Mouse (Mus musculus) hindbrain, embryonic 16.5 days (tissue): ENCODE results near the gene Slc25a28. TPM values are rescaled to one million over a fixed set of nuclear protein-coding genes. Genes with fewer than 3 reads are reported as not detected.
A peak's percentile ranks its signal among the peaks of the same experiment; 100 is the strongest.

Source experiments
- ATAC-seq: fragments of 200-750 bp; cut with Nextera tagmentation; 2 replicates; pipeline ENCODE4 v1.8.0; 2017; ENCODE audit warnings: moderate TSS enrichment, moderate library complexity
- H3K27ac ChIP-seq: fragments of 300-500 bp; sonication (generic); 2 replicates; pipeline ENCODE4 v1.5.1; 2014; ENCODE audit warnings: low read depth, mild to moderate bottlenecking, control low read depth, low read length, moderate library complexity
- H3K27me3 ChIP-seq: fragments of 300-500 bp; sonication (generic); replicated peaks from 2 replicates; pipeline ENCODE4 v1.6.1; 2014; ENCODE audit warnings: low read length; ENCODE audit not compliant: control insufficient read depth, insufficient read depth
- H3K36me3 ChIP-seq: fragments of 300-500 bp; sonication (generic); 2 replicates; pipeline ENCODE4 v1.6.1; 2014; ENCODE audit warnings: mild to moderate bottlenecking, low read length, moderate library complexity, mixed read lengths; ENCODE audit not compliant: control insufficient read depth, insufficient read depth
- H3K4me1 ChIP-seq: fragments of 300-500 bp; sonication (generic); 2 replicates; pipeline ENCODE4 v1.6.1; 2014; ENCODE audit warnings: low read depth, low read length; ENCODE audit not compliant: control insufficient read depth, insufficient read depth
- H3K4me2 ChIP-seq: fragments of 300-500 bp; sonication (generic); 2 replicates; pipeline ENCODE4 v1.6.1; 2014; ENCODE audit warnings: mild to moderate bottlenecking, low read length, control low read depth, moderate library complexity
- H3K4me3 ChIP-seq: fragments of 300-500 bp; sonication (generic); 2 replicates; pipeline ENCODE4 v1.5.1; 2014; ENCODE audit warnings: mild to moderate bottlenecking, low read length, control low read depth, moderate library complexity
- H3K9ac ChIP-seq: fragments of 300-500 bp; sonication (generic); 2 replicates; pipeline ENCODE4 v1.6.1; 2014; ENCODE audit warnings: low read depth, mild to moderate bottlenecking, control low read depth, low read length, moderate library complexity
- H3K9me3 ChIP-seq: fragments of 300-500 bp; sonication (generic); 2 replicates; pipeline ENCODE4 v1.6.1; 2014; ENCODE audit warnings: mild to moderate bottlenecking, low read length, moderate library complexity; ENCODE audit not compliant: control insufficient read depth
- WGBS: fragments of 180-500 bp; shearing (Covaris S2); extraction: QIAGEN DNeasy Blood & Tissue Kit; methylation state at CpG from one replicate; pipeline ENCODE4 v1.1.7; 2014; 5-methylcytosine and 5-hydroxymethylcytosine counted together
- polyA plus RNA-seq: library from polyadenylated mRNA; unstranded; fragments of >200 nt; fragmentation: Nextera tagmentation; extraction: Ambion mirVana; gene quantifications from 2 replicates; pipeline ENCODE4 v1.2.1, GENCODE M21; 2015

Gene Slc25a28
- polyA plus RNA-seq, 1 experiment from 2014 or later: 15.2 TPM

DNA sequence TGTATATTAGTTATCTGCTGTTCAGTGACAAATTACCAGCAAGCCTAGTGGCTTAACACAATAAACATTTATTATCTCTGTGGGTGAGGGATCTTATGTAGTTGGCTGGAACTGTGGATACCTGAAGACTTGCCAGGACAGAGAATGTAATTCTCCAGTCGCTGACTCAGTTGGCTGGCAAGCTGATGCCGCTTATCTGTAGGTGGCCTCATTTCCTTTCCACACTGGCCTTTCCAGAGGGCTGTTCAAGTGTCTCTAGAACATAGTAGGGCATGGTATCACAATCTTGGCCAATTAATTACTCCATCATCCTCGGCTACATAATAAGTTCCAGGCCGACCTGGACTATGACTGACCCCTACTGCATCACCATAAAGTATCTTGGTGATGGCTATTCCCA, 6.9 kb upstream of the Slc25a28 start:
- no peaks in the 10 kb centered on the region for H3K36me3 ChIP-seq
- H3K9ac ChIP-seq: no peak overlapping the region
- no peak overlapping the region for H3K4me2 ChIP-seq
- H3K9me3 ChIP-seq: no peaks in the 10 kb centered on the region
- no peak overlapping the region for H3K27ac ChIP-seq
- ATAC-seq: no peak
- H3K4me3 ChIP-seq: no peak overlapping the region
- H3K27me3 ChIP-seq: no peaks in the 10 kb centered on the region
- 88% methylated on average over 4 of the region's 4 CpGs for WGBS
- H3K4me1 ChIP-seq: peaks cover 2% of the 10 kb centered on the region

DNA sequence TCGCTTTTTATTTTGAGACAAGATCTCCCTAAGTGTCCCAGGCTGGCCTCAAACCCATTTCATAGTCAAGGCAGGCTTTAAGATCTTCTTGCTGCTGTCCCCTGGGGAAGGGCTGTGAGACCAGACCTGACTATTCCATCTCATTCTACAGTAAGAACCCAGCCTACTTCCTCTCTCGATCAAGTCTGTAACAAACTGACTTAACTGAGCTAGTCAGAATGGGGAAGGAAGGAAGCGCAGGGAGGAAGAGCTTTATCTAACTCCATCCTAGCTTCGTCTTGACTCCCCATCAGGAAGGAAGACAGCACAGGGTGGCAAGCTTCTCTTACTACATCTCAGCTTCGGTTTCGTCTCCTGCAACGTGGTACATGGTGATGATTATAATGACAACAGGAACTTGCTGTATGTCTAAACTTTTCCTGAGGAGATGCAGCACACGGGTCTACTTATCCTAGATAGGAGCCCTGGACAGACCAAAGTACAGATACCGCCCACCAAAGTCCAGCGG, 4.8 kb upstream of the Slc25a28 start:
- WGBS: 87% methylated on average over 10 of the region's 10 CpGs
- Histone ChIP-seq H3K4me2 (no peak overlapping the region), H3K9me3 (no peaks in the 10 kb centered on the region), H3K36me3 (no peaks in the 10 kb centered on the region), H3K4me1 (peaks cover 8% of the 10 kb centered on the region), H3K27ac (no peak overlapping the region), H3K9ac (no peak overlapping the region), H3K4me3 (no peak overlapping the region), H3K27me3 (no peaks in the 10 kb centered on the region)
- no peak for ATAC-seq

DNA sequence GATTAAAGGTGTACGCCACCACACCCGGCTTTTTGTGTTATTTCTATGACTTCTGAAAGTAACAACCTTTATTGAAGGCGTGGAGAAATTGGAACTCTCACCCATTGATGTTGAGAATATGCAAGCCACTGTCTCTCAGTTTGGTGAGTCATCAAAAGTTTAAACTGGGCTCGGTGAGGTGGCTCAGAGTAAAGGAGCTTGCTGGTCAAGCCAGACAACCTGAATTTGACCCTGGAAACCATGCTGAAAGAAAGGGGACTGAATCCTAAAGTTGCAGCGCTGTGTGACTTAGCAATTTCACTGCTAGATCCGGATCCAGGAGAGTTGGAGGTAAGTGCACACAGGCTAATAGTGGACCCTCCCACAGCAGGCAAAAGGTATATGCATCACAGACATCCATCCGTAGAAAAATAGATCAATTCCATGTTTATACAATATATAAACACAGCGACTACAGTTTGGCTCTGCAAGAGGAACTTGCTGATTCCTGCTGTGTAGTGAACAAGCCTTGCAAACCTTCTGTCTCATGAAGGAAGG, 3.9 kb upstream of the Slc25a28 start:
- 84% methylated on average over 8 of the region's 8 CpGs for WGBS
- no peaks in the 10 kb centered on the region for H3K27me3 ChIP-seq
- H3K9ac ChIP-seq: no peak overlapping the region
- ATAC-seq: no peak
- peaks cover 10% of the 10 kb centered on the region for H3K4me1 ChIP-seq
- no peak overlapping the region for H3K27ac ChIP-seq
- H3K36me3 ChIP-seq: no peaks in the 10 kb centered on the region
- H3K4me2 ChIP-seq: no peak overlapping the region
- no peak overlapping the region for H3K4me3 ChIP-seq
- no peaks in the 10 kb centered on the region for H3K9me3 ChIP-seq

DNA sequence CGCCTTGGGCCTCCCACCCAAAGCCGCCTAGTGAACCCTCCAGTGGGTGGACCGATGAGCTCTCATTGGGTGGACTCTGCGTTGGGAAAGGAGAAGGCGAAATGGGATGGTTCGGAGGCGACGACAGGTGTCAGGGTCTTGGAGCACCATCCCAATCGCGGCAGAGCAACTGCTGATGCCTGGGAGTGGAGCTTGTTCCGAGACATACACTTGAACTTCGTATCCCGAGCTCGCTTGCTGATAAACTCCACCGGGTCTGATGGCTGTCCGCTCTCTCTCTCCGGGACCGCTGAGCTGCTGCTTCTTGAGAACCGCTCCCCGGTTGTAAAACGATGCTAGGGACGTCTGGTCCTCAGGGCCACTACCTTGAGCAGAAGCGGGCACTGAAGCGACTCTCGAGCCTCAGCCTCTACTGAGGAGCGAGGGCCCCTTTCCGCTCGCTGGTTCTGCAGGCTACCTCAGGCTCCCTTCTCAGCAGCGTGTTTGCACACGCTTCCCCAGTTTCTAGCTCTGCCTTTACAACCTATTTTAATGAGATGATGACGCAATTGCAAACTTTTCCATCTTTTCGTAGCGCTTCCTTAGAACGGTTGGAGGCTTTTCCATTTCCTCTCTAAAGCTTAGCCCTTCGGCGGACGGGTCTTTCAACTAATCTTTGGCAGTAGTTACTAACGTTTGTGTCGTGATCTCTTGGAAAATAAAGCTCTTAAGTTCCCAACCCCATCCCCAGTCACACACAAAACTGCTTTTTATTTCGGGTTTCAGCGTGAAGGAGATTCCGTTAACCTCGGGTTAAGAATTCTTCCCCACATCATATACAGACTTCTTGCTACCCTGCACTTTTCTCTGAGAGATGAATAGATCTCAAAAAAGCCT, 1.1 kb upstream of the Slc25a28 start:
- Histone ChIP-seq H3K4me2 (peak overlapping the region; percentile 84), H3K4me3 (peak overlapping the region; percentile 99), H3K27ac (peak overlapping the region; percentile 98), H3K9me3 (no peaks in the 10 kb centered on the region), H3K4me1 (peaks cover 17% of the 10 kb centered on the region), H3K9ac (peak overlapping the region; percentile 79), H3K27me3 (no peaks in the 10 kb centered on the region), H3K36me3 (no peaks in the 10 kb centered on the region)
- 1% methylated on average over 43 of the region's 43 CpGs for WGBS
- ATAC-seq: 0 out of 2 replicates have a peak, but pooled peaks have one; percentile 0

DNA sequence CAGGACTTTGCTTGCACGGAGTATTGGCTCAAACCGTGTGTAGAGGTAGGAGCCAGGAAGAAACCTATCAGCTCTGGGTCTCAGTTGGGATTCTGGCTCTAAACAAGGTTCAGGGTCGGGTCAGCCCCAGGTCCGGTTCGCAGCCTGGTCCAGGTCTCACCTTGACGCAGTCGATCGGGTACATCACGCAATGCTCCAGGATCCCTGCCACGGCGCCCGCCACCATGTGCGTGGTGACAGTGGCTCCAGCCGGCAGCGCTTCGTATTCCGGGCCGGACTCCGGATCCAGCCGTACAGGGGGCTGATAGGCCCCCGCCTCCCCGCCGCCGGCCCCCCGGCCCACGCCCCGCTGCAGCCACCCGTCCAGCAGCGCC, 378 bp downstream of the Slc25a28 start:
- no peaks in the 10 kb centered on the region for H3K36me3 ChIP-seq
- peak overlapping the region; percentile 99 for H3K4me3 ChIP-seq
- no peaks in the 10 kb centered on the region for H3K27me3 ChIP-seq
- H3K9ac ChIP-seq: peak overlapping the region; percentile 98
- WGBS: under 1% methylated on average over 29 of the region's 29 CpGs
- ATAC-seq: peak; percentile 4
- peak overlapping the region; percentile 89 for H3K27ac ChIP-seq
- H3K4me2 ChIP-seq: peak overlapping the region; percentile 86
- peaks cover 17% of the 10 kb centered on the region for H3K4me1 ChIP-seq
- no peaks in the 10 kb centered on the region for H3K9me3 ChIP-seq

DNA sequence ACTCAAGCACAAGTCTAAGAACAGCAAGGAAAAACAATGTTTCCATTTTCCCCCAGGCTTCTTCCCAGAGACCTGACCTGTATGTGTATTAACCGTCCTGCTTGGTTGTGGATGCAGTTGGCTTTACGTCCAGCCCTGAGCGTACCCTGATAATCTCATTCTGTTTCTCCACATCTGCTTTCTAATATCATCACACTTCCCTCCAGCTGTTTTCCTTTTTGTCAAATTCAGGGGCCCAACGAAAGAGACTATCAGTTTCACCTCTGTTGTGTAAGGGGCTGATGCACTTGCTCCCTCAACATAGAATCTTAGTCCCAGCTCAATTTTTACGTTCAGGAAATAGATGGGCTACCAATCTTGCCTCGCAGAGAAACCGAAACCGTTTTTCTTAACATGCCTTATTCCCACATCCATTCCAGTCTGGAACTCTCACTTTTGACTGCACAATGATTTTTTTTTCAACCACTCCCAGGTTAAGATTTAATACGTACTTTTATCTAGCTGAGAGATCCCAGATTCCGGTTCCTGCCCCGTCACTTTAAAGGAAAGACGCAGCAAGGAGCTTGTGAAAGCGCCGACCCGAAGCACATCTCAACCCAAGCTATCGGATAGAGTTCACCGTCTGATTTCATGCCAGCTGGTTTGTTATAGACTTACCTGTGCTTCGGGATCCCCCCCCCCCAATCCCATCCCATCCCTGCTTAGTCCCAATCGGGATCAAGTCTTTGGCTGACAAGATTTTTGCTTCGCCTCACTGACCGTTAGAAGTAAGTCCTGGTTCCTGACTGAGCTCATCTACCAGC, 967 bp downstream of the Slc25a28 start:
- peak overlapping the region; percentile 98 for H3K9ac ChIP-seq
- peak overlapping the region; percentile 86 for H3K4me2 ChIP-seq
- H3K4me1 ChIP-seq: peaks cover 17% of the 10 kb centered on the region
- peak overlapping the region; percentile 99 for H3K4me3 ChIP-seq
- no peaks in the 10 kb centered on the region for H3K36me3 ChIP-seq
- no peak for ATAC-seq
- H3K27me3 ChIP-seq: no peaks in the 10 kb centered on the region
- H3K27ac ChIP-seq: peak overlapping the region; percentile 89
- no peaks in the 10 kb centered on the region for H3K9me3 ChIP-seq
- 10% methylated on average over 21 of the region's 21 CpGs for WGBS

DNA sequence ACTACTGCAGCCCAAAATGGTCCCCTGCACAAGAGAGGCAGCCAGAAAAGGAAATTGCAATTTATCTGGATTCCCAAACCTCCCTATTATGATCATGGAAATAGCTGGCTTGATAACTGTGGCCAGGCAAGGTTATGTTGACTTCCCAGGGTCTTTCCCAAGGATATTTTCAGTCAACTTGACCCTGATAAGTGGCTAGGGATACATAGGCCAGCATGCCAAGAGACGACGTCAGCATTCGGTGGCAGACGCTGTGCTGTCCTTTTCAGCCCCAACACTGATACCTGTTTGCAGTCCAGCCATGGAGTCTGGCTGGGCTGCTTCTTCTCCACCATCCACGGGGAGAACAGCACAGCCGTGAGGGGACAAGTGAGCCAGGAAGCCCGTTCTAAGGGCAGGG, 3.6 kb downstream of the Slc25a28 start:
- no peak overlapping the region for H3K9ac ChIP-seq

DNA sequence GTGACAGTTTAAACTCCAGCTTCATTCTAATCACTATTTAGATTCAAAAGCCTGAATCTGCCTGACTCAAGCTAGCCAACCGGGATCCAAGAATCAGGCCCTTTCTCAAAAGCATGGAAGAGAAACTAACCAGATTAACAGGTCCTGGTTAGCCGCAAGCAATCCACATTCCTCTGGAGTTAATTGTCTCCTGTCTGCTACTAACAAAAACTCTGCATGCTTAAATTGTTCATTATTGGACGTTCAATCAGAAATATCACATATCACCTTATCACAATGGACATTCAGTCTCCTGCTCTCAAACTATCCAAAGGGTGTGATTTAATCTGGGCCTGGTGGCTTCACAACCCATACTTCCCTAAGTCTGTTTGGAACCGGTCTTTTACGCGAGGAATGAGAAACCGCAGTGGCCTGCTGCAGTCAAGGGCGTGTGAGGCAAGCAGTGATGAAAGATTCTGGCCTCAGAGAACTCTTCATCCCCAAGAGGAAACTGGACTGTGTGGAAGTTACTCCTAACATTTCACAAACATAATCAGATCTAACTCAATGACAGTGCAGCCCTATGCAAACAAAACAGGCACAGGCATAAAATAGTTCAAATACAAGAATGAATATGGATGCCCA, 5.4 kb downstream of the Slc25a28 start:
- peaks cover 9% of the 10 kb centered on the region for H3K4me1 ChIP-seq
- H3K36me3 ChIP-seq: peaks cover 1% of the 10 kb centered on the region
- H3K27me3 ChIP-seq: no peaks in the 10 kb centered on the region
- ATAC-seq: no peak
- H3K27ac ChIP-seq: no peak overlapping the region
- no peak overlapping the region for H3K9ac ChIP-seq
- H3K4me2 ChIP-seq: no peak overlapping the region
- 81% methylated on average over 8 of the region's 8 CpGs for WGBS
- no peak overlapping the region for H3K4me3 ChIP-seq
- H3K9me3 ChIP-seq: no peaks in the 10 kb centered on the region

More for the DNA sequence above, 3.6 kb downstream of the Slc25a28 start:
- 81% methylated on average over 7 of the region's 7 CpGs for WGBS
- Histone ChIP-seq H3K4me1 (peaks cover 11% of the 10 kb centered on the region), H3K27ac (no peak overlapping the region), H3K9me3 (no peaks in the 10 kb centered on the region), H3K36me3 (no peaks in the 10 kb centered on the region), H3K4me3 (no peak overlapping the region), H3K27me3 (no peaks in the 10 kb centered on the region), H3K4me2 (no peak overlapping the region)
- ATAC-seq: no peak
